Mouse (Mus musculus): ENCODE data around the gene Mex3a.

GRCm38 (mm10) chr3:88514231-88515094 lies 17.7 kb upstream of the Mex3a start:
- TF ChIP-seq CTCF (IDR thresholded peaks at IDR 0.05; ENCODE audit: low read depth) = no peak
- no peak for TF ChIP-seq EP300 (optimal IDR thresholded peaks at IDR 0.05)

All from stomach, postnatal 0 days (tissue).